Mouse (Mus musculus): ENCODE measurements at regions not wholly inside any gene's neighbourhood (a gene's known extent, or its start where the extent isn't known, plus 50 kb on each side); places are given as distances from the start of the nearest gene placed in this dataset.

GRCm38 (mm10) chr15:61136781-61137180 is 214.0 kb upstream of the A1bg start:
- H3K4me2 ChIP-seq = no peak overlapping the region
- no peaks in the 10 kb centered on the region for H3K27me3 ChIP-seq (replicated peaks)
- no peaks in the 10 kb centered on the region for H3K36me3 ChIP-seq
- H3K9me3 ChIP-seq = no peaks in the 10 kb centered on the region
- no peak overlapping the region for H3K4me3 ChIP-seq
- 72% methylated on average over 2 of the region's 2 CpGs for WGBS
- H3K27ac ChIP-seq (replicated peaks) = no peak overlapping the region
- no peak for ATAC-seq (ENCODE audit: extremely low read depth, insufficient number of reproducible peaks, low FRiP score, low TSS enrichment)
- H3K4me1 ChIP-seq = peaks cover 8% of the 10 kb centered on the region
- H3K9ac ChIP-seq = no peak overlapping the region

- Histone ChIP-seq H3K4me1 (no peaks in the 10 kb centered on the region), H3K4me2 (no peak overlapping the region), H3K27ac (replicated peaks) (no peak overlapping the region), H3K9ac (no peak overlapping the region), H3K36me3 (no peaks in the 10 kb centered on the region), H3K9me3 (no peaks in the 10 kb centered on the region), H3K4me3 (no peak overlapping the region), H3K27me3 (replicated peaks) (no peaks in the 10 kb centered on the region)
- 70% methylated on average over 1 of the region's 1 CpGs for WGBS
- no peak for ATAC-seq (ENCODE audit: extremely low read depth, insufficient number of reproducible peaks, low FRiP score, low TSS enrichment)
Observed at GRCm38 (mm10) chr15:61133316-61133715, 210.5 kb upstream of the A1bg start.

GRCm38 (mm10) chr15:61127971-61128370 is 205.2 kb upstream of the A1bg start:
- Histone ChIP-seq H3K27me3 (replicated peaks) (no peaks in the 10 kb centered on the region), H3K36me3 (no peaks in the 10 kb centered on the region), H3K4me2 (no peak overlapping the region), H3K9me3 (no peaks in the 10 kb centered on the region), H3K4me3 (no peak overlapping the region), H3K27ac (replicated peaks) (no peak overlapping the region), H3K4me1 (0 out of 2 replicates have a peak, but pooled peaks cover 3% of the 10 kb centered on the region), H3K9ac (no peak overlapping the region)
- 61% methylated on average over 2 of the region's 2 CpGs for WGBS
- no peak for ATAC-seq (ENCODE audit: extremely low read depth, insufficient number of reproducible peaks, low FRiP score, low TSS enrichment)

- Histone ChIP-seq H3K36me3 (no peaks in the 10 kb centered on the region), H3K9me3 (no peaks in the 10 kb centered on the region), H3K9ac (no peak overlapping the region), H3K27me3 (replicated peaks) (no peaks in the 10 kb centered on the region), H3K27ac (replicated peaks) (no peak overlapping the region), H3K4me1 (0 out of 2 replicates have a peak, but pooled peaks cover 3% of the 10 kb centered on the region), H3K4me3 (no peak overlapping the region), H3K4me2 (no peak overlapping the region)
- no peak for ATAC-seq (ENCODE audit: extremely low read depth, insufficient number of reproducible peaks, low FRiP score, low TSS enrichment)
Observed at GRCm38 (mm10) chr15:61127130-61127529, 204.3 kb upstream of the A1bg start.

GRCm38 (mm10) chr15:61116912-61117311 is 194.1 kb upstream of the A1bg start:
- no peaks in the 10 kb centered on the region for H3K4me1 ChIP-seq
- no peaks in the 10 kb centered on the region for H3K9me3 ChIP-seq
- no peak overlapping the region for H3K27ac ChIP-seq (replicated peaks)
- H3K9ac ChIP-seq = no peak overlapping the region
- no peaks in the 10 kb centered on the region for H3K27me3 ChIP-seq (replicated peaks)
- 32% methylated on average over 1 of the region's 1 CpGs for WGBS
- H3K36me3 ChIP-seq = no peaks in the 10 kb centered on the region
- no peak overlapping the region for H3K4me3 ChIP-seq
- H3K4me2 ChIP-seq = no peak overlapping the region
- ATAC-seq (ENCODE audit: extremely low read depth, insufficient number of reproducible peaks, low FRiP score, low TSS enrichment) = no peak

GRCm38 (mm10) chr15:61109429-61110128 is 186.8 kb upstream of the A1bg start:
- Histone ChIP-seq H3K36me3 (no peaks in the 10 kb centered on the region), H3K4me2 (no peak overlapping the region), H3K27ac (replicated peaks) (peak overlapping the region; percentile 70), H3K4me1 (peaks cover 23% of the 10 kb centered on the region), H3K27me3 (replicated peaks) (no peaks in the 10 kb centered on the region), H3K9me3 (no peaks in the 10 kb centered on the region), H3K9ac (0 out of 2 replicates have a peak overlapping the region, but pooled peaks have one; percentile 44), H3K4me3 (no peak overlapping the region)
- WGBS = 27% methylated on average over 4 of the region's 4 CpGs
- ATAC-seq (ENCODE audit: extremely low read depth, insufficient number of reproducible peaks, low FRiP score, low TSS enrichment) = no peak

GRCm38 (mm10) chr15:61108957-61109356 is 186.1 kb upstream of the A1bg start:
- no peaks in the 10 kb centered on the region for H3K27me3 ChIP-seq (replicated peaks)
- no peak overlapping the region for H3K9ac ChIP-seq
- no peak for ATAC-seq (ENCODE audit: extremely low read depth, insufficient number of reproducible peaks, low FRiP score, low TSS enrichment)
- H3K4me1 ChIP-seq = peaks cover 23% of the 10 kb centered on the region
- 48% methylated on average over 2 of the region's 2 CpGs for WGBS
- H3K36me3 ChIP-seq = no peaks in the 10 kb centered on the region
- peak overlapping the region; percentile 70 for H3K27ac ChIP-seq (replicated peaks)
- no peaks in the 10 kb centered on the region for H3K9me3 ChIP-seq
- H3K4me2 ChIP-seq = no peak overlapping the region
- no peak overlapping the region for H3K4me3 ChIP-seq

- Histone ChIP-seq H3K4me1 (peaks cover 6% of the 10 kb centered on the region; the same call in 1 of the 2 replicates), H3K27ac (replicated peaks) (no peak overlapping the region), H3K4me2 (no peak overlapping the region), H3K9me3 (no peaks in the 10 kb centered on the region), H3K4me3 (no peak overlapping the region), H3K9ac (no peak overlapping the region), H3K27me3 (replicated peaks) (no peaks in the 10 kb centered on the region), H3K36me3 (no peaks in the 10 kb centered on the region)
- ATAC-seq (ENCODE audit: extremely low read depth, insufficient number of reproducible peaks, low FRiP score, low TSS enrichment) = no peak
- WGBS = 44% methylated on average over 7 of the region's 7 CpGs
Observed at GRCm38 (mm10) chr15:61102421-61103412, 179.9 kb upstream of the A1bg start.

GRCm38 (mm10) chr15:61100807-61101206 is 178.0 kb upstream of the A1bg start:
- no peaks in the 10 kb centered on the region for H3K27me3 ChIP-seq (replicated peaks)
- H3K4me2 ChIP-seq = no peak overlapping the region
- no peaks in the 10 kb centered on the region for H3K9me3 ChIP-seq
- H3K9ac ChIP-seq = no peak overlapping the region
- H3K4me1 ChIP-seq = peaks cover 3% of the 10 kb centered on the region; the same call in 1 of the 2 replicates
- no peak overlapping the region for H3K27ac ChIP-seq (replicated peaks)
- WGBS = 69% methylated on average over 4 of the region's 4 CpGs
- H3K36me3 ChIP-seq = no peaks in the 10 kb centered on the region
- no peak overlapping the region for H3K4me3 ChIP-seq
- no peak for ATAC-seq (ENCODE audit: extremely low read depth, insufficient number of reproducible peaks, low FRiP score, low TSS enrichment)

GRCm38 (mm10) chr15:61098968-61099367 is 176.2 kb upstream of the A1bg start:
- WGBS = 11% methylated on average over 1 of the region's 1 CpGs
- H3K27ac ChIP-seq (replicated peaks) = no peak overlapping the region
- H3K9ac ChIP-seq = no peak overlapping the region
- no peak for ATAC-seq (ENCODE audit: extremely low read depth, insufficient number of reproducible peaks, low FRiP score, low TSS enrichment)
- no peaks in the 10 kb centered on the region for H3K27me3 ChIP-seq (replicated peaks)
- no peak overlapping the region for H3K4me2 ChIP-seq
- no peaks in the 10 kb centered on the region for H3K36me3 ChIP-seq
- no peaks in the 10 kb centered on the region for H3K4me1 ChIP-seq
- H3K9me3 ChIP-seq = no peaks in the 10 kb centered on the region
- H3K4me3 ChIP-seq = no peak overlapping the region

GRCm38 (mm10) chr15:61098519-61098918 is 175.7 kb upstream of the A1bg start:
- ATAC-seq (ENCODE audit: extremely low read depth, insufficient number of reproducible peaks, low FRiP score, low TSS enrichment) = no peak
- Histone ChIP-seq H3K36me3 (no peaks in the 10 kb centered on the region), H3K4me1 (no peaks in the 10 kb centered on the region), H3K4me3 (no peak overlapping the region), H3K9me3 (no peaks in the 10 kb centered on the region), H3K9ac (no peak overlapping the region), H3K27me3 (replicated peaks) (no peaks in the 10 kb centered on the region), H3K4me2 (no peak overlapping the region), H3K27ac (replicated peaks) (no peak overlapping the region)

Measured in heart, embryonic 13.5 days (tissue).